Comparison of ENCODE assay signal across 9 mouse cellular contexts in genomic region chr2:60171786-60172530, GRCm38 (mm10). TPM values are rescaled to one million over a fixed set of nuclear protein-coding genes. Genes with fewer than 3 reads are reported as not detected.
A peak's percentile ranks its signal among the peaks of the same experiment; 100 is the strongest.
DNase-seq lines count a peak whose midpoint lies in the region; ATAC-seq and TF ChIP-seq lines count a peak whose summit lies in the region.
"Had no signal": no experiment of that assay in that cellular context is flagged by ENCODE, and none has a peak within 500 bp of the region (broad histone marks: within the 10 kb centered on the region; RNA-seq: fewer than 3 reads in every experiment).

No protein-coding gene starts in this region.

- no peak for TF ChIP-seq CTCF in bone marrow macrophage, adult 2 months (IDR thresholded peaks at IDR 0.05; ENCODE audit: low read depth, low read length)

- TF ChIP-seq POLR2A in bone marrow macrophage, adult 2 months (IDR thresholded peaks at IDR 0.05; ENCODE audit: borderline replicate concordance, low read depth, low read length): no peak

- ATAC-seq in granulocyte monocyte progenitor cell, adult 5-6 weeks (replicated peaks; ENCODE audit: poor library complexity, severe bottlenecking): 0 out of 2 replicates have a peak, but pooled peaks have one; percentile 14

- H3K4me1 ChIP-seq in bone marrow macrophage, adult 2 months (ENCODE audit: control insufficient read depth, insufficient read depth, low read length): peaks cover 34% of the 10 kb centered on the region
- H3K4me1 ChIP-seq: heart, embryonic 15.5 days had no signal

- DNase-seq in heart, adult 11 months: peak; percentile 91
- DNase-seq in heart, postnatal 25 days (ENCODE audit: low spot score): no peak
- peak; percentile 65 for DNase-seq in 3134 (ENCODE audit: extremely low read depth, insufficient read length, low spot score)
- peak; percentile 35 for DNase-seq in lung, postnatal 25 days (ENCODE audit: low spot score)
- DNase-seq in thymus, postnatal 4 days: peak; percentile 18
- no peak for DNase-seq in ovary, postnatal 10 days (ENCODE audit: low spot score)

- H3K4me3 ChIP-seq in bone marrow macrophage, adult 2 months (ENCODE audit: insufficient read depth, low read length): peak overlapping the region; percentile 30
- H3K4me3 ChIP-seq: heart, embryonic 15.5 days had no signal

- intact Hi-C loops in heart, postnatal 25 days (cut with DNase I): no loop called here

- peak overlapping the region; percentile 92 for H3K27ac ChIP-seq in bone marrow macrophage, adult 2 months (ENCODE audit: insufficient read depth, low read depth, low read length)
- H3K27ac ChIP-seq: heart, embryonic 15.5 days had no signal

RNA-seq across cellular contexts. Expression of gene Baz2b, which starts 37.7 kb away (rescaled TPM):
- 10 to 100 TPM; 34.7 to 40.5 TPM for total RNA-seq in heart, postnatal 25 days (2021)
- polyA plus RNA-seq in bone marrow macrophage, adult 2 months (2012; ENCODE audit: insufficient read depth, insufficient read length, missing spikeins): 64.7 and 68.7 TPM in 2 replicates
- 74.9 and 115 TPM in 2 replicates for total RNA-seq in granulocyte monocyte progenitor cell, adult 5-6 weeks (2014; fragmentation: Nextera tagmentation)
- 76.0 and 80.2 TPM in 2 replicates for total RNA-seq in granulocyte monocyte progenitor cell, adult 5-6 weeks (2017)

RNA-seq across cellular contexts. Expression of gene March7, which starts 37.7 kb away (rescaled TPM):
- 10 to 100 TPM; 24.1 to 25.9 TPM for total RNA-seq in heart, postnatal 25 days (2021)
- 66.9 and 71.4 TPM in 2 replicates for polyA plus RNA-seq in bone marrow macrophage, adult 2 months (2012; ENCODE audit: insufficient read depth, insufficient read length, missing spikeins)
- total RNA-seq in granulocyte monocyte progenitor cell, adult 5-6 weeks (2014; fragmentation: Nextera tagmentation): 53.4 and 54.1 TPM in 2 replicates
- total RNA-seq in granulocyte monocyte progenitor cell, adult 5-6 weeks (2017): 71.9 and 82.6 TPM in 2 replicates

Comparison
In these comparisons a context has a peak if more than half of its experiments do, and no peak if none do; other contexts are left out.
1. DNase-seq: peak in heart, adult 11 months (single experiment), 3134 (single experiment), lung, postnatal 25 days (single experiment) and thymus, postnatal 4 days (single experiment); none in heart, postnatal 25 days (single experiment) and ovary, postnatal 10 days (single experiment).